Mouse (Mus musculus) liver, embryonic 16.5 days (tissue): ENCODE results near the gene Glipr2. TPM values are rescaled to one million over a fixed set of nuclear protein-coding genes. Genes with fewer than 3 reads are reported as not detected.
A peak's percentile ranks its signal among the peaks of the same experiment; 100 is the strongest.

Experiments
- ATAC-seq: fragments of 200-750 bp; cut with Nextera tagmentation; 2 replicates; pipeline ENCODE4 v1.8.0; 2017; ENCODE audit warnings: low read depth, mild to moderate bottlenecking, moderate number of reproducible peaks, moderate library complexity
- H3K27ac ChIP-seq: fragments of 300-500 bp; sonication (generic); 2 replicates; pipeline ENCODE4 v1.5.1; 2014; ENCODE audit warnings: mild to moderate bottlenecking, low read length
- H3K27me3 ChIP-seq: fragments of 300-500 bp; sonication (generic); 2 replicates; pipeline ENCODE4 v1.6.1; 2014; ENCODE audit warnings: low read depth, low read length, mixed read lengths; ENCODE audit not compliant: control insufficient read depth, insufficient read depth
- H3K36me3 ChIP-seq: fragments of 300-500 bp; sonication (generic); 2 replicates; pipeline ENCODE4 v1.6.1; 2014; ENCODE audit warnings: mild to moderate bottlenecking; ENCODE audit not compliant: control insufficient read depth, insufficient read depth
- H3K4me1 ChIP-seq: fragments of 300-500 bp; sonication (generic); 2 replicates; pipeline ENCODE4 v1.6.1; 2014; ENCODE audit warnings: low read depth, low read length, mixed read lengths; ENCODE audit not compliant: control insufficient read depth
- H3K4me2 ChIP-seq: fragments of 300-500 bp; sonication (generic); 2 replicates; pipeline ENCODE4 v1.6.1; 2014; ENCODE audit warnings: low read depth, low read length, mixed read lengths
- H3K4me3 ChIP-seq: fragments of 300-500 bp; sonication (generic); 2 replicates; pipeline ENCODE4 v1.5.1; 2014; ENCODE audit warnings: low read depth, mild to moderate bottlenecking, low read length
- H3K9ac ChIP-seq: fragments of 300-500 bp; sonication (generic); 2 replicates; pipeline ENCODE4 v1.6.1; 2014; ENCODE audit warnings: low read depth, low read length
- H3K9me3 ChIP-seq: fragments of 300-500 bp; sonication (generic); replicated peaks from 2 replicates; pipeline ENCODE4 v1.6.1; 2016; ENCODE audit warnings: low read length; ENCODE audit not compliant: control insufficient read depth
- WGBS: fragments of 180-500 bp; shearing (Covaris S2); extraction: QIAGEN DNeasy Blood & Tissue Kit; methylation state at CpG from one replicate; pipeline ENCODE4 v1.1.7; 2014; ENCODE audit not compliant: insufficient replicate concordance; 5-methylcytosine and 5-hydroxymethylcytosine counted together
- polyA plus RNA-seq: library from polyadenylated mRNA; unstranded; fragments of >200 nt; fragmentation: Nextera tagmentation; extraction: Ambion mirVana; gene quantifications from 2 replicates; pipeline ENCODE4 v1.2.1, GENCODE M21; 2015

Glipr2 gene
- polyA plus RNA-seq, 1 experiment from 2014 or later: 66.1 TPM

- 39% methylated on average over 2 of the region's 2 CpGs for WGBS
These were observed 53.7 kb downstream of the Glipr2 start for GRCm38 (mm10) chr4:44010893-44011292.

GRCm38 (mm10) chr4:44011799-44012198 lies 54.6 kb downstream of the Glipr2 start:
- Histone ChIP-seq H3K4me2 (peak overlapping the region; percentile 89), H3K27ac (no peak overlapping the region; the same call in 1 of the 2 replicates), H3K9ac (peak overlapping the region; percentile 63; the same call in 1 of the 2 replicates), H3K4me1 (peaks cover 34% of the 10 kb centered on the region), H3K36me3 (no peaks in the 10 kb centered on the region), H3K27me3 (no peaks in the 10 kb centered on the region), H3K9me3 (no peaks in the 10 kb centered on the region), H3K4me3 (peak overlapping the region; percentile 74)
- no peak for ATAC-seq
- WGBS: 69% methylated on average over 3 of the region's 3 CpGs

More at GRCm38 (mm10) chr4:44010893-44011292, 53.7 kb downstream of the Glipr2 start:
- Histone ChIP-seq H3K27me3 (no peaks in the 10 kb centered on the region), H3K27ac (no peak overlapping the region), H3K4me2 (no peak overlapping the region), H3K4me3 (no peak overlapping the region), H3K36me3 (no peaks in the 10 kb centered on the region), H3K9me3 (no peaks in the 10 kb centered on the region), H3K4me1 (peaks cover 25% of the 10 kb centered on the region), H3K9ac (no peak overlapping the region)
- no peak for ATAC-seq

DNA sequence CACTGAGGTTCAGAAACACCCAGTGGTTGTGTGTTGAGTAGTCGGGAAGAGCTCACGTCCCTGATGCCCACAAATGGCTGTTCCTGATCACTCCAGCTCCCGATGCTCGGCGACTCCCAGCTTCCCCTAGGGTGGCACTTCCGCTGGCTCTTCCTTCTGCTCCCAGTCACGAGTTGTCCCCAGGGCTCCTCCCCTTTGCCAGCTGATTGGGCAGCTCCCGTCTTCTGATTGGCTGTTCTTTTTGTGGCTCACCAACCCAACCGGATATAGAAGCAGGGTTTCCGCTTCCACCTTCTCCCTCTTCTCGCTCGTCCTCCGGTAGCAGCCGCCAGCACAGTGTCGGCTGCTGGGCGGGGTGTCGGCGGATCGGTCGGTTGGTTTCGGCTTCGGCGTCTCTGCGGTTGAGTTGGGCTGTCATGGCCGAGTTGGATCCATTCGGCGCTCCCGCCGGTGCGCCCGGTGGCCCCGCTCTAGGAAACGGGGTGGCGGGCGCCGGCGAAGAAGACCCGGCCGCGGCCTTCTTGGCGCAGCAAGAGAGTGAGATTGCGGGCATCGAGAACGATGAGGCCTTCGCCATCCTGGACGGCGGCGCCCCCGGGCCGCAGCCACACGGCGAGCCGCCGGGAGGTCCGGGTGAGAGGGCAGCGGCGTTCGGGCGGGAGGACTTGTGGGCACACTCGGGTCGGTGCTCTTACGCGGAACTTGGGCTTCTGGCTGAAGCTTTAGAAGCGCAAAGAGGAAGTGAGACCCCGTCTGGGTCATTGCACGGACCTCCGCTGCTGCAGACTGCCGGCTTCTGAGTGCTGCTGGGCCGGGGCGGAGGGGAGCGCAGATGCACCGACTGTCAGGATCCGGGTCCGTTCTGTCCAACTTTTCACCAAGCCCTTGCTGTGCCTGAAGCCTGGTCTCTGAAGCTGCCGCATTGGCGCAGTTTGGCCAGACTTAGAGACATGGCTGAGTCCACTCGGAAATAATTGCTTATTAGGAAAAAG lies 55.5 kb downstream of the Glipr2 start:
- H3K36me3 ChIP-seq: no peaks in the 10 kb centered on the region

DNA sequence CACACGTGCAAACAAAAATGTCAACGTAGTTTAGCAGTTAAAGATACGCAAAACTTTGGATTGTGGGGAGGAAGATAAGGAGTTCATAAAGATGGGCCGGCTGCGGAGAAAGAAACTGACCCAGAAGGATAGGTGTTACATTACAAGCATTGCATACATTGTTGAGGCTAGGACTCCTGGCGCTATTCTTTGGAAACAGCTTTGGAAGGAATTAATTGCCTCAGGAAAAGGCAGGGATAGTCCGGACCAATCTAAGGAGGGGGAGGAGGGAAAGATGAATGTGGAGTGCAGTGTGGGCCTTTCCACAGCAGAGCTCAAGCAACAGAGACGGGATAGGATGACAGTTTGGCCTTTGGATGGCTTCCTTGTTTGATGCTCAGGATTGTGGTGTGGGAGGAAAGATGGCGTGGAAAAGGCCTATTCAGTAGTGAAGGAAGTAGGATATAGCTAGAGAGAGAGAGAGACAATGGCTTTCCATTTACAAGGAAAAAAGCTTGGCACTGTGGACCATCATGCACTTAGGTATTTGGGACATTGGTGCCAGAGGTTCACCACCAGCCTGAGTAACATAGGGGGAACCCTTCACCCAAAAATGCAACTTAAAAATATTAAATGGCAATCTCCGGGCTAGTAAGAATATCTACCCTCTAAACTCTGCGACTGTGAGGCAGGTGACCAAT lies 56.3 kb downstream of the Glipr2 start:
- Histone ChIP-seq H3K4me3 (peak overlapping the region; percentile 74), H3K9ac (peak overlapping the region; percentile 85), H3K4me1 (peaks cover 34% of the 10 kb centered on the region), H3K36me3 (peaks cover under 1% of the 10 kb centered on the region), H3K9me3 (no peaks in the 10 kb centered on the region), H3K27ac (peak overlapping the region; percentile 80), H3K4me2 (peak overlapping the region; percentile 89), H3K27me3 (no peaks in the 10 kb centered on the region)
- 18% methylated on average over 11 of the region's 11 CpGs for WGBS
- ATAC-seq: no peak

More for the DNA sequence above, 55.5 kb downstream of the Glipr2 start:
- peaks cover 34% of the 10 kb centered on the region for H3K4me1 ChIP-seq
- WGBS: under 1% methylated on average over 77 of the region's 77 CpGs
- no peaks in the 10 kb centered on the region for H3K9me3 ChIP-seq
- H3K4me3 ChIP-seq: peak overlapping the region; percentile 74
- peak overlapping the region; percentile 80 for H3K27ac ChIP-seq
- peak overlapping the region; percentile 89 for H3K4me2 ChIP-seq
- peak overlapping the region; percentile 85 for H3K9ac ChIP-seq
- H3K27me3 ChIP-seq: no peaks in the 10 kb centered on the region
- ATAC-seq: peak; percentile 97

DNA sequence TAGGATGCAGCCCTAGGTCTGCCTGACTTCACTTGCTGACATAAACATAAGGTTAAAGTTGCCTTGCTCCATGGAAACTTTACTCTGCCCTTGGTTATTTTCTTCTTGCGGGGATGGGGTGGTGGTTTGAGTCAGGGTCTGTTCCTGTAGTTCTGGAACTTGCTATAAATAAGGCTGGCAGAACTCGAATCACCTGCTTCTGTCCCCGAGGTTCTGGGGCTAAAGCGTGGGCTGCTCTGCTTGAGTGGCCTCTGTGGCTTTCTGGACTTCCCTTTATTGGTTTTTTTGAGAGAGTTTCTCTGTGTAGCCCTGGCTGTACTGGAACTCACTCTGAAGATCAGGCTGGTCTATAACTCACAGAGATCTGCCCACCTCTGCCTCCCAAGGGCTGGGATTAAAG lies 58.9 kb downstream of the Glipr2 start:
- Histone ChIP-seq H3K9me3 (no peaks in the 10 kb centered on the region), H3K27ac (no peak overlapping the region), H3K4me1 (peaks cover 34% of the 10 kb centered on the region), H3K36me3 (peaks cover 24% of the 10 kb centered on the region), H3K4me3 (no peak overlapping the region), H3K27me3 (no peaks in the 10 kb centered on the region), H3K9ac (no peak overlapping the region), H3K4me2 (no peak overlapping the region)
- 27% methylated on average over 4 of the region's 4 CpGs for WGBS
- no peak for ATAC-seq

GRCm38 (mm10) chr4:44016791-44017190 lies 59.6 kb downstream of the Glipr2 start:
- H3K36me3 ChIP-seq: peaks cover 31% of the 10 kb centered on the region
- no peak overlapping the region for H3K9ac ChIP-seq
- no peaks in the 10 kb centered on the region for H3K9me3 ChIP-seq
- no peak overlapping the region for H3K4me2 ChIP-seq
- 87% methylated on average over 12 of the region's 12 CpGs for WGBS
- no peak overlapping the region for H3K4me3 ChIP-seq
- H3K27ac ChIP-seq: no peak overlapping the region
- H3K27me3 ChIP-seq: no peaks in the 10 kb centered on the region
- H3K4me1 ChIP-seq: peaks cover 30% of the 10 kb centered on the region
- no peak for ATAC-seq

GRCm38 (mm10) chr4:44022323-44022722 lies 65.1 kb downstream of the Glipr2 start:
- Histone ChIP-seq H3K4me1 (no peaks in the 10 kb centered on the region), H3K4me2 (no peak overlapping the region), H3K4me3 (no peak overlapping the region), H3K36me3 (peaks cover 83% of the 10 kb centered on the region), H3K27me3 (no peaks in the 10 kb centered on the region), H3K9ac (no peak overlapping the region), H3K9me3 (no peaks in the 10 kb centered on the region), H3K27ac (no peak overlapping the region)
- WGBS: 60% methylated on average over 4 of the region's 4 CpGs
- no peak for ATAC-seq

GRCm38 (mm10) chr4:44022766-44023165 lies 65.6 kb downstream of the Glipr2 start:
- no peaks in the 10 kb centered on the region for H3K9me3 ChIP-seq
- ATAC-seq: no peak
- H3K27me3 ChIP-seq: no peaks in the 10 kb centered on the region
- WGBS: 84% methylated on average over 11 of the region's 11 CpGs
- no peak overlapping the region for H3K9ac ChIP-seq
- H3K36me3 ChIP-seq: peaks cover 87% of the 10 kb centered on the region
- no peak overlapping the region for H3K4me2 ChIP-seq
- no peaks in the 10 kb centered on the region for H3K4me1 ChIP-seq
- H3K27ac ChIP-seq: no peak overlapping the region
- no peak overlapping the region for H3K4me3 ChIP-seq
